Comparison of ENCODE assay signal across 20 mouse cellular contexts in genomic region chr11:75423091-75423490, GRCm38 (mm10). TPM values are rescaled to one million over a fixed set of nuclear protein-coding genes. Genes with fewer than 3 reads are reported as not detected.
DNase-seq lines count a peak whose midpoint lies in the region; ATAC-seq and TF ChIP-seq lines count a peak whose summit lies in the region.
"Had no signal": no experiment of that assay in that cellular context is flagged by ENCODE, and none has a peak within 500 bp of the region (broad histone marks: within the 10 kb centered on the region; RNA-seq: fewer than 3 reads in every experiment).

No protein-coding gene starts in this region.

- no peak overlapping the region for H3K9ac ChIP-seq in midbrain, embryonic 11.5 days (ENCODE audit: low read length)
- no peak overlapping the region for H3K9ac ChIP-seq in midbrain, embryonic 16.5 days (ENCODE audit: low read depth, low read length)
- no peak overlapping the region for H3K9ac ChIP-seq in liver, postnatal 0 days (replicated peaks)
- H3K9ac ChIP-seq: hindbrain, embryonic 15.5 days had no signal

- H3K4me1 ChIP-seq in heart, embryonic 10.5 days, result peaks cover 25% of the 10 kb centered on the region
- peaks cover 5% of the 10 kb centered on the region; the same call in 1 of the 2 replicates for H3K4me1 ChIP-seq in midbrain, embryonic 11.5 days (ENCODE audit: control insufficient read depth, insufficient read depth, low read length)
- H3K4me1 ChIP-seq in midbrain, embryonic 16.5 days (ENCODE audit: control insufficient read depth, insufficient read depth, low read length), result no peaks in the 10 kb centered on the region
- H3K4me1 ChIP-seq in liver, postnatal 0 days (ENCODE audit: insufficient read depth), result no peaks in the 10 kb centered on the region; the same call in 1 of the 2 replicates
- H3K4me1 ChIP-seq: hindbrain, embryonic 15.5 days had no signal

- no peak overlapping the region for H3K4me3 ChIP-seq in heart, embryonic 10.5 days
- H3K4me3 ChIP-seq in midbrain, embryonic 11.5 days (ENCODE audit: low read depth, low read length), result no peak overlapping the region
- no peak overlapping the region for H3K4me3 ChIP-seq in midbrain, embryonic 16.5 days (ENCODE audit: low read depth, low read length)
- H3K4me3 ChIP-seq in liver, postnatal 0 days (ENCODE audit: low read depth, low read length), result no peak overlapping the region
- H3K4me3 ChIP-seq: hindbrain, embryonic 15.5 days had no signal

- H3K36me3 ChIP-seq in heart, embryonic 10.5 days, result no peaks in the 10 kb centered on the region
- H3K36me3 ChIP-seq in midbrain, embryonic 11.5 days (ENCODE audit: control insufficient read depth, insufficient read depth, low read length), result no peaks in the 10 kb centered on the region
- H3K36me3 ChIP-seq in midbrain, embryonic 16.5 days (ENCODE audit: control insufficient read depth, insufficient read depth, low read length), result no peaks in the 10 kb centered on the region
- H3K36me3 ChIP-seq in liver, postnatal 0 days (replicated peaks; ENCODE audit: insufficient read depth, low read length), result no peaks in the 10 kb centered on the region
- H3K36me3 ChIP-seq: embryonic facial prominence, embryonic 15.5 days; heart, embryonic 12.5 days; hindbrain, embryonic 15.5 days had no signal

- 0 out of 2 replicates have a peak overlapping the region, but pooled peaks have one; percentile 72 for H3K27ac ChIP-seq in heart, embryonic 10.5 days
- no peak overlapping the region for H3K27ac ChIP-seq in midbrain, embryonic 11.5 days (ENCODE audit: low read depth, low read length)
- H3K27ac ChIP-seq in midbrain, embryonic 16.5 days (ENCODE audit: low read length), result no peak overlapping the region
- peak overlapping the region; percentile 84 for H3K27ac ChIP-seq in liver, postnatal 0 days (ENCODE audit: low read depth)
- H3K27ac ChIP-seq: hindbrain, embryonic 15.5 days had no signal

- no peak for ATAC-seq in midbrain, embryonic 11.5 days (ENCODE audit: low FRiP score)
- ATAC-seq in midbrain, embryonic 16.5 days, result no peak
- ATAC-seq in liver, postnatal 0 days, result no peak
- ATAC-seq: forebrain, embryonic 16.5 days had no signal

- WGBS in heart, embryonic 10.5 days, result 84% methylated on average over 3 of the region's 3 CpGs
- WGBS in midbrain, embryonic 11.5 days, result 84% methylated on average over 3 of the region's 3 CpGs
- 95% methylated on average over 3 of the region's 3 CpGs for WGBS in midbrain, embryonic 16.5 days
- WGBS in liver, postnatal 0 days (ENCODE audit: insufficient replicate concordance), result 65% methylated on average over 3 of the region's 3 CpGs

- no peak overlapping the region for H3K4me2 ChIP-seq in midbrain, embryonic 11.5 days
- H3K4me2 ChIP-seq in midbrain, embryonic 16.5 days (ENCODE audit: low read length), result no peak overlapping the region
- 0 out of 2 replicates have a peak overlapping the region, but pooled peaks have one; percentile 26 for H3K4me2 ChIP-seq in liver, postnatal 0 days (ENCODE audit: low read depth, low read length)
- H3K4me2 ChIP-seq: hindbrain, embryonic 15.5 days had no signal

- no peak for TF ChIP-seq CTCF in liver, postnatal 0 days (IDR thresholded peaks at IDR 0.05; ENCODE audit: low read depth)

- DNase-seq in heart, embryonic 10.5 days (ENCODE audit: low spot score), result no peak
- DNase-seq in heart, adult 9 months (ENCODE audit: low spot score in 2 of 2), result no peak
- peak; percentile 28 for DNase-seq in midbrain, embryonic 11.5 days (ENCODE audit: low spot score, missing footprints)
- no peak for DNase-seq in liver, postnatal 0 days
- no peak for DNase-seq in lung, postnatal 36 days
- DNase-seq in urinary bladder, postnatal 25 days (ENCODE audit: low spot score), result no peak
- DNase-seq: adrenal gland, adult 2 months; adrenal gland, postnatal 25 days; cerebellum, adult 18-20 months; cerebellum, adult 9-11 months; gastrocnemius, postnatal 10 days; heart, adult 18-20 months had no signal

- no peaks in the 10 kb centered on the region for H3K9me3 ChIP-seq in heart, embryonic 10.5 days
- no peaks in the 10 kb centered on the region for H3K9me3 ChIP-seq in midbrain, embryonic 11.5 days (ENCODE audit: control insufficient read depth, low read length)
- H3K9me3 ChIP-seq in midbrain, embryonic 16.5 days (replicated peaks; ENCODE audit: control insufficient read depth, low read length, poor library complexity, severe bottlenecking), result no peaks in the 10 kb centered on the region
- H3K9me3 ChIP-seq in liver, postnatal 0 days (ENCODE audit: low read length), result no peaks in the 10 kb centered on the region
- H3K9me3 ChIP-seq: embryonic facial prominence, embryonic 15.5 days; heart, embryonic 12.5 days; hindbrain, embryonic 15.5 days had no signal

- no peak for TF ChIP-seq EP300 in liver, postnatal 0 days (IDR thresholded peaks at IDR 0.05; ENCODE audit: low read depth)

- H3K27me3 ChIP-seq in heart, embryonic 10.5 days (ENCODE audit: insufficient read depth, poor library complexity, severe bottlenecking), result no peaks in the 10 kb centered on the region
- H3K27me3 ChIP-seq in midbrain, embryonic 11.5 days (ENCODE audit: control insufficient read depth, insufficient read depth, low read length), result no peaks in the 10 kb centered on the region
- no peaks in the 10 kb centered on the region for H3K27me3 ChIP-seq in midbrain, embryonic 16.5 days (ENCODE audit: control insufficient read depth, insufficient read depth, low read depth, low read length)
- no peaks in the 10 kb centered on the region for H3K27me3 ChIP-seq in liver, postnatal 0 days (ENCODE audit: insufficient read depth, low read length)
- H3K27me3 ChIP-seq: CH12.LX; embryonic facial prominence, embryonic 15.5 days; heart, embryonic 12.5 days; hindbrain, embryonic 15.5 days had no signal

RNA-seq across cellular contexts. Expression of gene Serpinf1, which starts 0.6 kb away (rescaled TPM):
- 53.6 and 168 TPM in 2 replicates for polyA plus RNA-seq in heart, embryonic 10.5 days (2016; fragmentation: Nextera tagmentation; extraction: Ambion mirVana)
- polyA plus RNA-seq in midbrain, embryonic 11.5 days (2014; fragmentation: Nextera tagmentation; extraction: Ambion mirVana), result 56.2 and 58.2 TPM in 2 replicates
- 28.5 and 31.8 TPM in 2 replicates for polyA plus RNA-seq in midbrain, embryonic 16.5 days (2015; fragmentation: Nextera tagmentation; extraction: Ambion mirVana)
- polyA plus RNA-seq in liver, postnatal 0 days (2015; fragmentation: Nextera tagmentation; extraction: Ambion mirVana), result 823 and 833 TPM in 2 replicates

RNA-seq across cellular contexts. Expression of gene Serpinf2, which starts 16.3 kb away (rescaled TPM):
- polyA plus RNA-seq in heart, embryonic 10.5 days (2016; fragmentation: Nextera tagmentation; extraction: Ambion mirVana), result 3.6 and 98.2 TPM in 2 replicates
- polyA plus RNA-seq in midbrain, embryonic 11.5 days (2014; fragmentation: Nextera tagmentation; extraction: Ambion mirVana), result not detected in 2 replicates
- polyA plus RNA-seq in midbrain, embryonic 16.5 days (2015; fragmentation: Nextera tagmentation; extraction: Ambion mirVana), result not detected in 2 replicates
- polyA plus RNA-seq in liver, postnatal 0 days (2015; fragmentation: Nextera tagmentation; extraction: Ambion mirVana), result 975 and 1,049 TPM in 2 replicates
- polyA plus RNA-seq: forebrain, embryonic 11.5 days; forebrain, embryonic 16.5 days; hindbrain, embryonic 11.5 days had no signal

RNA-seq across cellular contexts. Expression of gene Wdr81, which starts 31.4 kb away (rescaled TPM):
- 6.9 and 7.6 TPM in 2 replicates for polyA plus RNA-seq in heart, embryonic 10.5 days (2016; fragmentation: Nextera tagmentation; extraction: Ambion mirVana)
- 2.8 and 3.9 TPM in 2 replicates for polyA plus RNA-seq in midbrain, embryonic 11.5 days (2014; fragmentation: Nextera tagmentation; extraction: Ambion mirVana)
- polyA plus RNA-seq in midbrain, embryonic 16.5 days (2015; fragmentation: Nextera tagmentation; extraction: Ambion mirVana), result 7.4 and 7.6 TPM in 2 replicates
- 8.4 and 9.5 TPM in 2 replicates for polyA plus RNA-seq in liver, postnatal 0 days (2015; fragmentation: Nextera tagmentation; extraction: Ambion mirVana)

RNA-seq across cellular contexts. Expression of gene Tlcd2, which starts 38.4 kb away (rescaled TPM):
- 12.8 and 21.3 TPM in 2 replicates for polyA plus RNA-seq in heart, embryonic 10.5 days (2016; fragmentation: Nextera tagmentation; extraction: Ambion mirVana)
- polyA plus RNA-seq in midbrain, embryonic 11.5 days (2014; fragmentation: Nextera tagmentation; extraction: Ambion mirVana), result 7.6 and 8.9 TPM in 2 replicates
- polyA plus RNA-seq in midbrain, embryonic 16.5 days (2015; fragmentation: Nextera tagmentation; extraction: Ambion mirVana), result 1.9 TPM in 2 replicates
- polyA plus RNA-seq in liver, postnatal 0 days (2015; fragmentation: Nextera tagmentation; extraction: Ambion mirVana), result 34.2 and 35.6 TPM in 2 replicates

Comparison
In these comparisons a context has a peak if more than half of its experiments do, and no peak if none do; other contexts are left out.
1. H3K27ac ChIP-seq: peak in heart, embryonic 10.5 days (single experiment) and liver, postnatal 0 days (single experiment); none in midbrain, embryonic 11.5 days (single experiment) and midbrain, embryonic 16.5 days (single experiment).